8 mouse cellular contexts compared by ENCODE assay signal in the genomic region with DNA sequence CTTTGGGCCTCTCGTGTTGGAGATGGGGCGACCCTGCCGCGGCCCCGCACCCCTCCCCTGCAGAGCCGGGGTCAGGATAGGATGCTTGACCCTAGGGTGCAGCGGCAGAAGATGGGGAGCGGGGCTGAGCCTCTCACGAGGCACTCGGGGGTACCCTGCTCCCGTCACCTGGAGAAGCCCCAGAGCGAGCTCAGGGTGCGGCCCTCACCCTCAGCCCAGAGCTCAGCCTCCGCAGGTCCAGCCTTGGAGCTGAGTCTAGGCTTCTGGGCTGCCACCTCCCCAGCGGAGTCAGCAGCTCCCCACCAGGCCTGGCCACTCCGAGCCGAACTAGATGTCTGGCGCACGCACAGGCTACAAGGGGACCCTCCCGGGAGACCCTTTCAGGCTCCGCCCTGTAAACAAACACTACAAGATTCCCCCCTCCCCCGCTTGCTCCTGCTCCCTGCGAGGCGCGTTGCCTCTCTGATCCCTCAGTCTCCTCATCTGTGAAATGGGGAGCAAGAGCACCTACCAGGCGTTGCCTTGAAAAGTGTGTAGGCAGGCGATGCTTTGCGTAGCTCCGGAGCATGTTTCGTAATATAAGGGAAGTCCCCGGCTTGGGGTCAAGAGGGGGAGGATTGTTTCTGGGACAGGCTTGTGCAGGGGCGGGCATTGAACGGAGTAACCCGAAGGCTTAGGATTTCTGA. TPM values are rescaled to one million over a fixed set of nuclear protein-coding genes. Genes with fewer than 3 reads are reported as not detected.
A peak's percentile ranks its signal among the peaks of the same experiment; 100 is the strongest.
DNase-seq lines count a peak whose midpoint lies in the region; ATAC-seq and TF ChIP-seq lines count a peak whose summit lies in the region.

No protein-coding gene starts in this region.

- H3K4me3 ChIP-seq in ES-E14 (ENCODE audit: insufficient read depth in 1 of 2, low read depth in 1 of 2, low read length in 2 of 2, poor library complexity in 1 of 2, severe bottlenecking in 1 of 2), result peak overlapping the region; percentile 84 to 95
- H3K4me3 ChIP-seq in kidney, postnatal 0 days (replicated peaks; ENCODE audit: low read depth, low read length), result peak overlapping the region; percentile 61
- peak overlapping the region; percentile 64 for H3K4me3 ChIP-seq in macrophage (ENCODE audit: inconsistent target)

- 3% methylated on average over 34 of the region's 34 CpGs for WGBS in kidney, postnatal 0 days
- WGBS in macrophage (ENCODE audit: missing documents), result 1% methylated on average over 34 of the region's 34 CpGs

- peak overlapping the region; percentile 81 for H3K4me2 ChIP-seq in kidney, postnatal 0 days (ENCODE audit: low read length)

- peaks cover 4 to 23% of the 10 kb centered on the region in 2 experiments; a peak in 3 of 4 replicates for H3K4me1 ChIP-seq in ES-E14 (ENCODE audit: control insufficient read depth in 2 of 2, insufficient read depth in 2 of 2, low read length in 2 of 2, poor library complexity in 1 of 2)
- H3K4me1 ChIP-seq in kidney, postnatal 0 days (replicated peaks; ENCODE audit: insufficient read depth, low read length), result peaks cover 5% of the 10 kb centered on the region; the same call in 1 of the 2 replicates

- no peak overlapping the region for H3K27ac ChIP-seq in ES-E14 (ENCODE audit: insufficient read depth, low read depth, low read length, poor library complexity, severe bottlenecking)
- H3K27ac ChIP-seq in kidney, postnatal 0 days, result peak overlapping the region; percentile 10; the same call in 1 of the 2 replicates
- H3K27ac ChIP-seq in macrophage, result peak overlapping the region; percentile 88

- TF ChIP-seq CTCF in kidney, postnatal 0 days (IDR thresholded peaks at IDR 0.05; ENCODE audit: low read depth), result no peak

- in situ Hi-C loops in ES-E14 (cut with MboI; ENCODE audit: low sequenced_read_pairs in 2 of 2, unreplicated experiment in 2 of 2), result no loop called here

- peaks cover 18% of the 10 kb centered on the region; the same call in 1 of the 2 replicates for H3K79me2 ChIP-seq in macrophage (ENCODE audit: inconsistent target)

- H3K36me3 ChIP-seq in ES-E14 (ENCODE audit: control insufficient read depth, insufficient read depth, low read length, poor library complexity, severe bottlenecking), result no peaks in the 10 kb centered on the region
- no peaks in the 10 kb centered on the region for H3K36me3 ChIP-seq in kidney, postnatal 0 days (ENCODE audit: insufficient read depth, low read length)
- H3K36me3 ChIP-seq in macrophage (ENCODE audit: inconsistent target), result no peaks in the 10 kb centered on the region

- ATAC-seq in granulocyte monocyte progenitor cell, adult 5-6 weeks (replicated peaks; ENCODE audit: poor library complexity, severe bottlenecking), result peak; percentile 46
- ATAC-seq in kidney, postnatal 0 days (replicated peaks; ENCODE audit: low FRiP score, low read depth), result no peak

- H3K9ac ChIP-seq in ES-E14 (ENCODE audit: insufficient read depth, low read depth, low read length, poor library complexity, severe bottlenecking), result peak overlapping the region; percentile 82
- peak overlapping the region; percentile 66 for H3K9ac ChIP-seq in kidney, postnatal 0 days (ENCODE audit: low read depth, low read length)

- H3K9me3 ChIP-seq in ES-E14 (ENCODE audit: control insufficient read depth, insufficient read depth, low read depth, low read length), result no peaks in the 10 kb centered on the region
- no peaks in the 10 kb centered on the region for H3K9me3 ChIP-seq in kidney, postnatal 0 days (replicated peaks; ENCODE audit: low read length)

- DNase-seq in cerebellum, adult 11-12 months, result peak; percentile 77
- DNase-seq in cerebellum, postnatal 4 days (ENCODE audit: low spot score in 2 of 2), result no peak
- DNase-seq in ES-E14 (ENCODE audit: low read depth, low spot score), result no peak
- peak; percentile 63 to 64 for DNase-seq in cerebellum, postnatal 14 days
- peak; percentile 60 for DNase-seq in kidney, postnatal 0 days (ENCODE audit: low spot score)
- peak; percentile 40 for DNase-seq in spleen, adult 12 weeks (ENCODE audit: low spot score)

- no peaks in the 10 kb centered on the region for H3K27me3 ChIP-seq in kidney, postnatal 0 days (ENCODE audit: insufficient read depth, low read length)

TF ChIP-seq in ES-E14, 5 proteins besides CTCF, POLR2A, EP300 and RAD21:
- no peak for TF ChIP-seq CHD2 (IDR thresholded peaks at IDR 0.05; ENCODE audit: low read depth, low read length)
- no peak for TF ChIP-seq ZNF384 (IDR thresholded peaks at IDR 0.05; ENCODE audit: low read depth, low read length)
- TF ChIP-seq HCFC1 (IDR thresholded peaks at IDR 0.05; ENCODE audit: borderline replicate concordance, insufficient read depth, low read length), result no peak; the same call in 1 of the 2 replicates

RNA-seq across cellular contexts. Expression of gene St6galnac6, which starts 7.9 kb away (rescaled TPM):
- 18.0 and 27.2 TPM in 2 replicates for total RNA-seq in ES-E14 (2012; rRNA removed)
- 16.2 and 19.0 TPM in 2 replicates for total RNA-seq in granulocyte monocyte progenitor cell, adult 5-6 weeks (2014; fragmentation: Nextera tagmentation)
- total RNA-seq in granulocyte monocyte progenitor cell, adult 5-6 weeks (2017), result 11.3 and 14.2 TPM in 2 replicates
- polyA plus RNA-seq in kidney, postnatal 0 days (2015; fragmentation: Nextera tagmentation; extraction: Ambion mirVana), result 13.7 and 15.3 TPM in 2 replicates
- 10 to 100 TPM; 19.3 to 65.4 (median 36.2) TPM for total RNA-seq in macrophage (2018; cell fraction: chromatin; rRNA removed)
- 10 to 100 TPM; 15.8 to 50.9 (median 27.0) TPM for total RNA-seq in macrophage (2018; cell fraction: cytosol; rRNA removed)
- 10 to 100 TPM; 19.1 to 76.3 (median 41.4) TPM for total RNA-seq in macrophage (2018; cell fraction: nucleus; rRNA removed)
- polyA plus RNA-seq in macrophage (2018), result 24.8 to 53.9 TPM (median 25.2 TPM) in 3 replicates

RNA-seq across cellular contexts. Expression of gene Ak1, which starts 14.2 kb away (rescaled TPM):
- total RNA-seq in ES-E14 (2012; rRNA removed), result 77.4 and 90.8 TPM in 2 replicates
- 3.4 TPM in 1 of 2 replicates, not detected in the other for total RNA-seq in granulocyte monocyte progenitor cell, adult 5-6 weeks (2014; fragmentation: Nextera tagmentation)
- 0.78 and 3.3 TPM in 2 replicates for total RNA-seq in granulocyte monocyte progenitor cell, adult 5-6 weeks (2017)
- polyA plus RNA-seq in kidney, postnatal 0 days (2015; fragmentation: Nextera tagmentation; extraction: Ambion mirVana), result 38.7 and 41.6 TPM in 2 replicates
- 1 to 10 TPM in 9 of 26 experiments, under 1 TPM in 4, not detected in 13; 0.41 to 7.1 (median 1.8) TPM for total RNA-seq in macrophage (2018; cell fraction: chromatin; rRNA removed)
- total RNA-seq in macrophage (2018; cell fraction: cytosol; rRNA removed), result 1 to 10 TPM; 1.8 to 6.2 (median 4.2) TPM
- total RNA-seq in macrophage (2018; cell fraction: nucleus; rRNA removed), result 1 to 10 TPM in 20 of 26 experiments, under 1 TPM in 6; 0.52 to 5.3 (median 1.8) TPM
- 3.0 to 4.2 TPM (median 3.3 TPM) in 3 replicates for polyA plus RNA-seq in macrophage (2018)

RNA-seq across cellular contexts. Expression of gene St6galnac4, which starts 20.5 kb away (rescaled TPM):
- 9.4 and 14.8 TPM in 2 replicates for total RNA-seq in ES-E14 (2012; rRNA removed)
- 37.5 and 51.7 TPM in 2 replicates for total RNA-seq in granulocyte monocyte progenitor cell, adult 5-6 weeks (2014; fragmentation: Nextera tagmentation)
- 26.0 and 31.9 TPM in 2 replicates for total RNA-seq in granulocyte monocyte progenitor cell, adult 5-6 weeks (2017)
- polyA plus RNA-seq in kidney, postnatal 0 days (2015; fragmentation: Nextera tagmentation; extraction: Ambion mirVana), result 15.8 and 18.1 TPM in 2 replicates
- total RNA-seq in macrophage (2018; cell fraction: chromatin; rRNA removed), result 100 to 1,000 TPM in 2 of 26 experiments, 10 to 100 TPM in 24; 17.3 to 114 (median 35.7) TPM
- total RNA-seq in macrophage (2018; cell fraction: cytosol; rRNA removed), result 10 to 100 TPM; 19.7 to 54.7 (median 39.3) TPM
- total RNA-seq in macrophage (2018; cell fraction: nucleus; rRNA removed), result 100 to 1,000 TPM in 2 of 26 experiments, 10 to 100 TPM in 24; 25.3 to 122 (median 46.9) TPM
- 30.1 to 43.5 TPM (median 34.6 TPM) in 3 replicates for polyA plus RNA-seq in macrophage (2018)

RNA-seq across cellular contexts. Expression of gene 9430097D07Rik, which starts 31.9 kb away (rescaled TPM):
- total RNA-seq in ES-E14 (2012; rRNA removed), result 0.37 and 0.71 TPM in 2 replicates
- total RNA-seq in granulocyte monocyte progenitor cell, adult 5-6 weeks (2014; fragmentation: Nextera tagmentation), result not detected in 2 replicates
- total RNA-seq in granulocyte monocyte progenitor cell, adult 5-6 weeks (2017), result not detected in 2 replicates
- polyA plus RNA-seq in kidney, postnatal 0 days (2015; fragmentation: Nextera tagmentation; extraction: Ambion mirVana), result 0.08 TPM in 1 of 2 replicates, not detected in the other
- total RNA-seq in macrophage (2018; cell fraction: chromatin; rRNA removed), result under 1 TPM in 2 of 26 experiments, not detected in 24; 0.56 to 0.57 TPM
- total RNA-seq in macrophage (2018; cell fraction: cytosol; rRNA removed), result under 1 TPM in 1 of 26 experiments, not detected in 25; 0.09 TPM
- not detected for total RNA-seq in macrophage (2018; cell fraction: nucleus; rRNA removed)
- polyA plus RNA-seq in macrophage (2018), result not detected in 3 replicates

RNA-seq across cellular contexts. Expression of gene Pip5kl1, which starts 32.8 kb away (rescaled TPM):
- 3.5 and 5.0 TPM in 2 replicates for total RNA-seq in ES-E14 (2012; rRNA removed)
- 1.8 TPM in 1 of 2 replicates, not detected in the other for total RNA-seq in granulocyte monocyte progenitor cell, adult 5-6 weeks (2014; fragmentation: Nextera tagmentation)
- total RNA-seq in granulocyte monocyte progenitor cell, adult 5-6 weeks (2017), result not detected in 2 replicates
- polyA plus RNA-seq in kidney, postnatal 0 days (2015; fragmentation: Nextera tagmentation; extraction: Ambion mirVana), result 0.42 and 0.61 TPM in 2 replicates
- total RNA-seq in macrophage (2018; cell fraction: chromatin; rRNA removed), result 1 to 10 TPM in 14 of 26 experiments, under 1 TPM in 1, not detected in 11; 0.74 to 5.6 (median 1.8) TPM
- not detected for total RNA-seq in macrophage (2018; cell fraction: cytosol; rRNA removed)
- 1 to 10 TPM in 8 of 26 experiments, not detected in 18; 1.5 to 3.1 (median 1.9) TPM for total RNA-seq in macrophage (2018; cell fraction: nucleus; rRNA removed)
- polyA plus RNA-seq in macrophage (2018), result not detected in 3 replicates

Comparison
In these comparisons a context has a peak if more than half of its experiments do, and no peak if none do; other contexts are left out.
1. DNase-seq: peak in cerebellum, adult 11-12 months (single experiment), cerebellum, postnatal 14 days (2 of 2), kidney, postnatal 0 days (single experiment) and spleen, adult 12 weeks (single experiment); none in cerebellum, postnatal 4 days (0 of 2) and ES-E14 (single experiment).
2. RNA of gene Ak1, which starts 14.2 kb away (total RNA-seq): 77.4 to 90.8 TPM in ES-E14; 0.78 to 3.4 TPM in granulocyte monocyte progenitor cell, adult 5-6 weeks; every median in the first group is over 10 times any median in the second.
3. Peak in every context shown above with its lines, with median percentiles within 50 percentile points of each other: H3K4me3 ChIP-seq.